Mouse (Mus musculus): ENCODE data around the gene Rngtt. TPM values are rescaled to one million over a fixed set of nuclear protein-coding genes. Genes with fewer than 3 reads are reported as not detected.

Gene Rngtt
- 10 to 100 TPM; 27.3 to 29.2 TPM for total RNA-seq (2021)
- long read RNA-seq, experiment 1, full-length matches to known transcripts: 27 of 35 reads
- long read RNA-seq, experiment 1, partial matches to known transcripts: 2 of 35 reads
- long read RNA-seq, experiment 1, other reads (novel, unspliced or antisense): 6 of 35 reads
- long read RNA-seq, experiment 2, full-length matches to known transcripts: 9 of 13 reads
- long read RNA-seq, experiment 2, partial matches to known transcripts: 1 of 13 reads
- long read RNA-seq, experiment 2, other reads (novel, unspliced or antisense): 3 of 13 reads

DNA sequence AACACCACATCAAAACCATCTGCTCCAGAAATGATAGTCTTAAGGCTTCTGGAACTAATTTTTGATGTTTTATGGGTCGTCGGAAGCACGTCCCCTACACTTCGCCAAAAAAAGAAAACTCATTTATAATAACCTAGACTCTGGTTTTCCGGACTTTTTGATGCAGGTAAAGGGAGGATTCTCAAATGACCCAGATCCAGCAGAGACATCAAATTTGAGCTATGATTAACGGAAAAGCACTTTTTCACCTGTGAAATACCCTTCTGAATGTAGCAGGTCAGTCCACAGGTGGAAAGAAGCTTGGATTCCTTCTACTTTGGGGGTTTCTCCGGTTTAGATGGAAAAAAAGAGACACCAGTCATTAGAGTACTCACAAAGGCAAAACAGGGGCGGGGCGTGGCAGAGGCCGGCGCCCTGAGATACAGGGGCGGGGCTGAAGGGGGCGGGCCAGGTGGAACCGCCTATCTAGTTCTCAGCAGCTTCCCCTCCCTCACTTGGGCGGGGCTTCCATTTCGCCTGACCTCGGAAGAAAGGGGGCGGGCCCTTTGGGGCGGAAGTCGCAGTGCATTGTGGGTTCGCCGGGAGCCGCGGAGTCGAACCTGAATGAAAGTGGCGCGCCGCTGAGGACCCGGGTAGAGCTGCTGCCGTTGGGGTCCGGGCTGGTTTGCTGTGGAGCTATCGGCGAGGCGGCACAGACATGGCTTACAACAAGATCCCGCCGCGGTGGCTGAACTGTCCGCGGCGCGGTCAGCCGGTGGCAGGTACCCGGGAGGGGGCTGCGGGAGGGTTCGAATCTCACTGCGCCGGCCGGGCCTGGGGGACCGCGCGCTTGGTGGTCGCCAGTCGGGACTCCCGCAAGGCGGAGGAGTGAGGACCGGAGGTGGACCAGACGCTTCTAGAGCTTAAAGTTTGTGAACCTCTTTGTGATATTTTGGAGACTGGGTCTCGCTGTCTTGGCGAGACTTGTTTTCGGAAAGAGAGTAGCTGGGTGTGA lies at the start of gene Rngtt:
Gene Rngtt, plus strand, starts transcription at position 548 of the 994 bp plus-strand sequence.
- intact Hi-C loops (cut with DNase I): no loop called here
- peak; percentile 93 to 94 for DNase-seq (ENCODE audit: extremely low spot score in 1 of 2, low spot score in 2 of 2)
- peak within 1 kb of the TSS; percentile 40; the same call in 1 of the 2 replicates for H3K27ac ChIP-seq
- peak within 1 kb of the TSS; percentile 80 for H3K4me3 ChIP-seq
- TF ChIP-seq CTCF (IDR thresholded peaks at IDR 0.05): no peak; the same call in 1 of the 2 replicates

DNA sequence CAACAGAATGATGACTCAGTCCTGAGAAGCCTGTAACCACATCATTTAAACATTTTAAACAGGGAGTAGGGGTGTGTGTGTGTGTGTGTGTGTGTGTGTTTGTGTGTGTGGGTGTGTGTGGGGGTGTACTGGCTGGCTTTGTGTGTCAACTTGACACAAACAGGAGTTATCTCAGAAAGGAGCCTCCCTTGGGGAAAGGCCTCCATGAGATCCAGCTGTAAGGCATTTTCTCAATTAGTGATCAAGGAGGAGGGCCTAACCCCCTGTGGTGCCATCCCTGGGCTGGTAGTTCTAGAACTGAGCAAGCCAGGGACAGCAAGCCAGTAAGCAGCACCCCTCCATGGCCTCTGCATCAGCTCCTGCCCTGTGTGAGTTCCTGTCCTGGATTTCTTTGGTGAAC lies 49.8 kb upstream of the Rngtt start:
- Histone ChIP-seq H3K4me3 (no peak overlapping the region), H3K27ac (no peak overlapping the region)
- TF ChIP-seq CTCF (IDR thresholded peaks at IDR 0.05): no peak
- intact Hi-C loops (cut with DNase I): no loop called here
- no peak for DNase-seq (ENCODE audit: extremely low spot score in 1 of 2, low spot score in 2 of 2)

GRCm38 (mm10) chr4:33261311-33261753 lies 48.8 kb upstream of the Rngtt start:
- Histone ChIP-seq H3K4me3 (no peak overlapping the region), H3K27ac (no peak overlapping the region)
- peak in 1 of 2 experiments; percentile 27 for DNase-seq (ENCODE audit: extremely low spot score in 1 of 2, low spot score in 2 of 2)
- TF ChIP-seq CTCF (IDR thresholded peaks at IDR 0.05): no peak
- intact Hi-C loops (cut with DNase I): no loop called here

DNA sequence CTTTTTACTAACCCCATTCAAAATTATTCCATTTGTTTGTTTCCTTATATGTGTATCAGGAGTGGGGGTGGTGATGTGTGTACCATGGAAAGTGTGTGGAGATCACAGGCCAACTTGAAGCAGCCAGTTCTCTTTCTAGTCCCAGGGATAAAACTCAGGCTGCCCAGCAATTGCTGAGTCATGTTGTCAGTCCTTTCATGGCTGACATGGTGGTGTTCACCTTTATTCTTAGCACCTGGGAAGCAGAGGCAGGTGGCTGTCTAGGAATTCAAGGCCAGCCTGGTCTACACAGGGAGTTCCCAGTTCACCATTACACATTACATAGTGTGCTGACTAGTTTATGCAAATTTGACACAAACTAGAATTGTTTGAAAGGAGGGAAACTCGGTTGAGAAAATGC lies 47.2 kb upstream of the Rngtt start:
- no peak overlapping the region for H3K4me3 ChIP-seq
- no peak for TF ChIP-seq CTCF (IDR thresholded peaks at IDR 0.05)
- intact Hi-C loops (cut with DNase I): no loop called here
- no peak overlapping the region for H3K27ac ChIP-seq
- DNase-seq (ENCODE audit: extremely low spot score in 1 of 2, low spot score in 2 of 2): no peak

- H3K27ac ChIP-seq: no peak overlapping the region
- DNase-seq (ENCODE audit: extremely low spot score in 1 of 2, low spot score in 2 of 2): no peak
- intact Hi-C loops (cut with DNase I): no loop called here
- TF ChIP-seq CTCF (IDR thresholded peaks at IDR 0.05): no peak
- H3K4me3 ChIP-seq: no peak overlapping the region
These were observed 45.0 kb upstream of the Rngtt start for GRCm38 (mm10) chr4:33264979-33265726.

DNA sequence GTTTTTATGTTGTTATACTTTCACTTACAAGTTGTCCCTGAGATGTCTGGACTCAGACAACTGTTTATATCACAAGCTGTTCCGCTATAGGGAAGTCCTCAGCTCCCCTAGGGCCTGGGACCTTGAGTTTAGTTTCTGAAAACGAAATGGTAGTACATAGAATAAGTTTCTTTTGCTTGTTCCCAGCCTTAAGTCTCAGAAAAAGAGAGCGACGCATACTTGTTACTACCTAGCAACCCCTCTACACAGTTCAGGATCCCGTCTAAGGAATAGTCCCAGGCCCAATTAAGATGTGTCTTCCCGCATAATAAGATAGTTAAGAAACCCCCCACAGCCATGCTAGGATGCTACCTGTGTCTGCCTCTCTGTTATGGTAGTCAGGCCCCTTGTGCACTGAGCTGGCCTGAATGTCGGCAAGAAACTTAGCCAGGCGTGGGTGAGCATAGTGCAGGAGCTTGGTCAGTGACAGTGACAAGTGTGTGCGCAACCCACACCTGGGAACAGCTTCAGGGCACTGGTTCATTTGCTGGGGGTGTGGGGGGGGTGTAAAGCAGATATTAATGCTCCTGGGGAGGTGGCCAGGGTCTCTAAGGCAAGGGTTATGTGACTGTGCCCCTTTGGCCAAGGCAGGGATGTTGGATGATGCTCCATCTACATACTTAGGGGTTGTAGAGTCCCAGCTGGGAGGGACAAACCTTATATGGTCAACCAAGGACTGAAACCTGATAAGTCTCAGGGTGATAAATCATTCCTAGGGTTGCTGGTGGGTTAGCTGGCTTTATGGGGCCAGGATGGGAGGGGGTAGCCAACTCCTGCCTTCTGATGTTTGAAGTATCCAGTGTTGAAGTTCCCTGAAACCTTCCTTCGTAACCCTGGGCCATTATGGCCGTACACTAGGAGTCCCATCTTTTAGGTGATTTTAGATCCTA lies 39.5 kb upstream of the Rngtt start:
- no peak for DNase-seq (ENCODE audit: extremely low spot score in 1 of 2, low spot score in 2 of 2)
- intact Hi-C loops (cut with DNase I): no loop called here
- TF ChIP-seq CTCF (IDR thresholded peaks at IDR 0.05): no peak
- Histone ChIP-seq H3K4me3 (no peak overlapping the region), H3K27ac (no peak overlapping the region)

DNA sequence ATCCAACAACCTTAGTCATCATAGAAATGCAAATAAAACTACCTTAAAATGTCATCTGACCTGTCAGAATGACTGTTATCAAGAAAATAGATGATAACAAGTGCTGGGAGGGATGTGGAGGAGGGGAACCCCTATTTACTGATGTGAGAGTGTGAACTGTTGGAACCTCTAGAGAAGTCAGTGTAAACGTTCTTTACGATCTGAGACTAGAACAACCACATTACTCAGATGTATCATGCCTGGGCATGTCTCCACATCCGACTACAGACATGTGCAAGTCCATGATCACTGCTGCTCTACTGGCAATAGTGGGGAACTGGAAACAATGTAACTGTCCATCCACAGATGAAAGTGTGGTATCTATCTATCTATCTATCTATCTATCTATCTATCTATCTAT lies 36.7 kb upstream of the Rngtt start:
- no peak for TF ChIP-seq CTCF (IDR thresholded peaks at IDR 0.05)
- H3K27ac ChIP-seq: no peak overlapping the region
- intact Hi-C loops (cut with DNase I): no loop called here
- no peak overlapping the region for H3K4me3 ChIP-seq
- DNase-seq (ENCODE audit: extremely low spot score in 1 of 2, low spot score in 2 of 2): no peak

GRCm38 (mm10) chr4:33281891-33282685 lies 28.0 kb upstream of the Rngtt start:
- no peak overlapping the region for H3K4me3 ChIP-seq
- DNase-seq (ENCODE audit: extremely low spot score in 1 of 2, low spot score in 2 of 2): no peak
- intact Hi-C loops (cut with DNase I): no loop called here
- no peak for TF ChIP-seq CTCF (IDR thresholded peaks at IDR 0.05)
- no peak overlapping the region for H3K27ac ChIP-seq

DNA sequence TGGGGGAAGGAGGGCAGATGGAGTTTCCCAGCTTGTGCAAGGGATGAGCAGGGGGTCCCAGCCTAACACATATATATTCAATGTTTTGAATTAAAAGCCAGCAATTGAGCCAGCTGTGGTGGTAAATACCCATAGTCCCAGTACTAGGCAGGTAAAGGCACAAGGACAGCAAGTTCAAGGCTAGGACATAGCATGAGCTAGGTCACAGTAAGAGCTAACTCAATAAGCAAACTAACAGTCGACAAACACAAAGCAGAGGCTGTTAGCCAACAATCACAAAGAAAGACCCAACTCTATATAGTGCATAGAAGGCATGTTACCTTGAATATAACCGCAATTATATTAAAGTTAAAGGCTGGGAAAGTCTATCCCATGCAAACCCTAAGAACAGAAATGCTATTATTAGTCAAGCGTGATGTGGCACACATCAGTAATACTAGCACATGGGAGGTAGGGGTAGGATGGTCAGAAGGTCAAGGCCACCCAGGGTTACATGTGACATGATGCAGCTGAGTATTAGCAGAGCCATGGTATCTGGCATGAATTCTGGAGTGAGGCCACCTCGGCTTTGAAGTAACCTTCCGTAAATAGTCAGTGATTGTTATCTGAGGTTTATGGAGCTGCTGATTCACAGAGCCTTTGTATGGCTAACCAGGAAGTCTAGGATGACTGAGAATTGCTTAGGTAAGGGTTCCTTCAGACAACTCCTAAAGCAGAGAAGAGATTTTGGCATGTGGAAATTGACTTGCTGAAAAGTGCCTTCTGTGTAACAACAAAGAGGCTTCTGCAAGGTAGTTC lies 25.8 kb upstream of the Rngtt start:
- intact Hi-C loops (cut with DNase I): no loop called here
- H3K27ac ChIP-seq: no peak overlapping the region
- DNase-seq (ENCODE audit: extremely low spot score in 1 of 2, low spot score in 2 of 2): no peak
- no peak for TF ChIP-seq CTCF (IDR thresholded peaks at IDR 0.05)
- H3K4me3 ChIP-seq: no peak overlapping the region
